Mouse (Mus musculus): ENCODE results near the gene Map3k20. TPM values are rescaled to one million over a fixed set of nuclear protein-coding genes. Genes with fewer than 3 reads are reported as not detected.
A peak's percentile ranks its signal among the peaks of the same experiment; 100 is the strongest.

Map3k20 gene
- polyA plus RNA-seq, 1 experiment from 2014 or later, result 21.8 TPM

GRCm38 (mm10) chr2:72305738-72306137, 20.3 kb downstream of the Map3k20 start:
- Histone ChIP-seq H3K27me3 (no peaks in the 10 kb centered on the region), H3K9ac (no peak overlapping the region), H3K4me3 (no peak overlapping the region), H3K4me2 (no peak overlapping the region), H3K27ac (no peak overlapping the region), H3K36me3 (no peaks in the 10 kb centered on the region), H3K4me1 (0 out of 2 replicates have a peak, but pooled peaks cover 12% of the 10 kb centered on the region), H3K9me3 (no peaks in the 10 kb centered on the region)
- 62% methylated on average over 7 of the region's 7 CpGs for WGBS
- no peak for ATAC-seq (ENCODE audit: insufficient number of reproducible peaks, low FRiP score, low TSS enrichment, low read depth)

GRCm38 (mm10) chr2:72308351-72308750, 22.9 kb downstream of the Map3k20 start:
- Histone ChIP-seq H3K9ac (no peak overlapping the region), H3K4me2 (no peak overlapping the region), H3K9me3 (no peaks in the 10 kb centered on the region), H3K27me3 (no peaks in the 10 kb centered on the region), H3K36me3 (no peaks in the 10 kb centered on the region), H3K27ac (no peak overlapping the region), H3K4me3 (no peak overlapping the region), H3K4me1 (0 out of 2 replicates have a peak, but pooled peaks cover 12% of the 10 kb centered on the region)
- no peak for ATAC-seq (ENCODE audit: insufficient number of reproducible peaks, low FRiP score, low TSS enrichment, low read depth)
- WGBS, result 77% methylated on average over 5 of the region's 5 CpGs

- ATAC-seq (ENCODE audit: insufficient number of reproducible peaks, low FRiP score, low TSS enrichment, low read depth), result no peak
- Histone ChIP-seq H3K4me3 (no peak overlapping the region), H3K9ac (no peak overlapping the region), H3K27me3 (no peaks in the 10 kb centered on the region), H3K36me3 (no peaks in the 10 kb centered on the region), H3K9me3 (no peaks in the 10 kb centered on the region), H3K4me2 (no peak overlapping the region), H3K27ac (no peak overlapping the region), H3K4me1 (0 out of 2 replicates have a peak, but pooled peaks cover 12% of the 10 kb centered on the region)
- WGBS, result 56% methylated on average over 5 of the region's 5 CpGs
Observed at GRCm38 (mm10) chr2:72308981-72309380, 23.5 kb downstream of the Map3k20 start.

GRCm38 (mm10) chr2:72311486-72311885, 26.0 kb downstream of the Map3k20 start:
- no peak overlapping the region for H3K27ac ChIP-seq
- WGBS, result 76% methylated on average over 8 of the region's 8 CpGs
- no peaks in the 10 kb centered on the region for H3K36me3 ChIP-seq
- ATAC-seq (ENCODE audit: insufficient number of reproducible peaks, low FRiP score, low TSS enrichment, low read depth), result no peak
- H3K9me3 ChIP-seq, result no peaks in the 10 kb centered on the region
- H3K4me3 ChIP-seq, result no peak overlapping the region
- no peaks in the 10 kb centered on the region for H3K27me3 ChIP-seq
- H3K4me1 ChIP-seq, result 0 out of 2 replicates have a peak, but pooled peaks cover 6% of the 10 kb centered on the region
- no peak overlapping the region for H3K9ac ChIP-seq
- no peak overlapping the region for H3K4me2 ChIP-seq

GRCm38 (mm10) chr2:72313312-72313711, 27.9 kb downstream of the Map3k20 start:
- no peak for ATAC-seq (ENCODE audit: insufficient number of reproducible peaks, low FRiP score, low TSS enrichment, low read depth)
- H3K4me1 ChIP-seq, result 0 out of 2 replicates have a peak, but pooled peaks cover 8% of the 10 kb centered on the region
- H3K4me3 ChIP-seq, result no peak overlapping the region
- H3K36me3 ChIP-seq, result no peaks in the 10 kb centered on the region
- H3K4me2 ChIP-seq, result no peak overlapping the region
- H3K9ac ChIP-seq, result no peak overlapping the region
- H3K9me3 ChIP-seq, result no peaks in the 10 kb centered on the region
- no peak overlapping the region for H3K27ac ChIP-seq
- WGBS, result 85% methylated on average over 11 of the region's 11 CpGs
- H3K27me3 ChIP-seq, result no peaks in the 10 kb centered on the region

- Histone ChIP-seq H3K4me1 (peaks cover 14% of the 10 kb centered on the region; the same call in 1 of the 2 replicates), H3K27ac (peak overlapping the region; percentile 43; the same call in 1 of the 2 replicates), H3K9ac (no peak overlapping the region), H3K4me3 (no peak overlapping the region), H3K9me3 (no peaks in the 10 kb centered on the region), H3K27me3 (no peaks in the 10 kb centered on the region), H3K36me3 (no peaks in the 10 kb centered on the region), H3K4me2 (no peak overlapping the region)
- ATAC-seq (ENCODE audit: insufficient number of reproducible peaks, low FRiP score, low TSS enrichment, low read depth), result no peak
- 43% methylated on average over 4 of the region's 4 CpGs for WGBS
Observed at GRCm38 (mm10) chr2:72318421-72318820, 33.0 kb downstream of the Map3k20 start.

- Histone ChIP-seq H3K4me3 (no peak overlapping the region), H3K9me3 (no peaks in the 10 kb centered on the region), H3K9ac (no peak overlapping the region), H3K27ac (peak overlapping the region; percentile 43), H3K27me3 (no peaks in the 10 kb centered on the region), H3K4me1 (peaks cover 14% of the 10 kb centered on the region; the same call in 1 of the 2 replicates), H3K4me2 (no peak overlapping the region), H3K36me3 (no peaks in the 10 kb centered on the region)
- no peak for ATAC-seq (ENCODE audit: insufficient number of reproducible peaks, low FRiP score, low TSS enrichment, low read depth)
- WGBS, result 67% methylated on average over 7 of the region's 7 CpGs
Observed at GRCm38 (mm10) chr2:72319028-72319798, 33.8 kb downstream of the Map3k20 start.

GRCm38 (mm10) chr2:72320661-72321060, 35.2 kb downstream of the Map3k20 start:
- no peak overlapping the region for H3K4me2 ChIP-seq
- H3K9ac ChIP-seq, result no peak overlapping the region
- no peak overlapping the region for H3K4me3 ChIP-seq
- no peaks in the 10 kb centered on the region for H3K27me3 ChIP-seq
- H3K27ac ChIP-seq, result no peak overlapping the region
- H3K36me3 ChIP-seq, result no peaks in the 10 kb centered on the region
- H3K4me1 ChIP-seq, result peaks cover 14% of the 10 kb centered on the region; the same call in 1 of the 2 replicates
- no peaks in the 10 kb centered on the region for H3K9me3 ChIP-seq
- WGBS, result 65% methylated on average over 2 of the region's 2 CpGs
- ATAC-seq (ENCODE audit: insufficient number of reproducible peaks, low FRiP score, low TSS enrichment, low read depth), result no peak

GRCm38 (mm10) chr2:72321591-72321990, 36.2 kb downstream of the Map3k20 start:
- Histone ChIP-seq H3K4me1 (peaks cover 14% of the 10 kb centered on the region; the same call in 1 of the 2 replicates), H3K9me3 (no peaks in the 10 kb centered on the region), H3K27ac (no peak overlapping the region), H3K27me3 (no peaks in the 10 kb centered on the region), H3K9ac (no peak overlapping the region), H3K4me2 (no peak overlapping the region), H3K4me3 (no peak overlapping the region), H3K36me3 (no peaks in the 10 kb centered on the region)
- 87% methylated on average over 5 of the region's 5 CpGs for WGBS
- no peak for ATAC-seq (ENCODE audit: insufficient number of reproducible peaks, low FRiP score, low TSS enrichment, low read depth)

- H3K9ac ChIP-seq, result no peak overlapping the region
- no peaks in the 10 kb centered on the region for H3K36me3 ChIP-seq
- no peak for ATAC-seq (ENCODE audit: insufficient number of reproducible peaks, low FRiP score, low TSS enrichment, low read depth)
- no peak overlapping the region for H3K4me3 ChIP-seq
- H3K4me1 ChIP-seq, result peaks cover 14% of the 10 kb centered on the region; the same call in 1 of the 2 replicates
- H3K27ac ChIP-seq, result no peak overlapping the region
- WGBS, result 68% methylated on average over 11 of the region's 11 CpGs
- H3K27me3 ChIP-seq, result no peaks in the 10 kb centered on the region
- H3K9me3 ChIP-seq, result no peaks in the 10 kb centered on the region
- H3K4me2 ChIP-seq, result no peak overlapping the region
Observed at GRCm38 (mm10) chr2:72322681-72323353, 37.4 kb downstream of the Map3k20 start.

GRCm38 (mm10) chr2:72324436-72324835, 39.0 kb downstream of the Map3k20 start:
- H3K9me3 ChIP-seq, result no peaks in the 10 kb centered on the region
- H3K27me3 ChIP-seq, result no peaks in the 10 kb centered on the region
- no peak for ATAC-seq (ENCODE audit: insufficient number of reproducible peaks, low FRiP score, low TSS enrichment, low read depth)
- H3K36me3 ChIP-seq, result no peaks in the 10 kb centered on the region
- no peak overlapping the region for H3K9ac ChIP-seq
- peaks cover 3% of the 10 kb centered on the region; the same call in 1 of the 2 replicates for H3K4me1 ChIP-seq
- no peak overlapping the region for H3K4me3 ChIP-seq
- 0 out of 2 replicates have a peak overlapping the region, but pooled peaks have one; percentile 22 for H3K27ac ChIP-seq
- 80% methylated on average over 12 of the region's 12 CpGs for WGBS
- no peak overlapping the region for H3K4me2 ChIP-seq

- no peak overlapping the region for H3K4me3 ChIP-seq
- H3K36me3 ChIP-seq, result no peaks in the 10 kb centered on the region
- WGBS, result 56% methylated on average over 6 of the region's 6 CpGs
- H3K27ac ChIP-seq, result no peak overlapping the region
- H3K9me3 ChIP-seq, result no peaks in the 10 kb centered on the region
- H3K9ac ChIP-seq, result no peak overlapping the region
- no peak overlapping the region for H3K4me2 ChIP-seq
- ATAC-seq (ENCODE audit: insufficient number of reproducible peaks, low FRiP score, low TSS enrichment, low read depth), result no peak
- no peaks in the 10 kb centered on the region for H3K27me3 ChIP-seq
- H3K4me1 ChIP-seq, result peaks cover 3% of the 10 kb centered on the region; the same call in 1 of the 2 replicates
Observed at GRCm38 (mm10) chr2:72326491-72326890, 41.1 kb downstream of the Map3k20 start.

Data from limb, embryonic 15.5 days (tissue).